Mouse (Mus musculus) cerebellum, adult (tissue): ENCODE data around the gene Rufy1.

Experiments
- ATAC-seq: cut with Nextera tagmentation; 2 replicates; pipeline ENCODE4 v1.9.2; 2017; ENCODE audit warnings: mild to moderate bottlenecking, moderate library complexity, mixed read lengths; ENCODE audit not compliant: insufficient number of reproducible peaks, low FRiP score, low TSS enrichment

Gene Rufy1

GRCm38 (mm10) chr11:50431134-50432068, 476 bp upstream of the Rufy1 start:
- ATAC-seq = no peak

GRCm38 (mm10) chr11:50426056-50426455, 4.9 kb downstream of the Rufy1 start:
- no peak for ATAC-seq

GRCm38 (mm10) chr11:50421934-50422780, 8.8 kb downstream of the Rufy1 start:
- peak; percentile 72; the same call in 1 of the 2 replicates for ATAC-seq

- ATAC-seq = no peak
Observed at GRCm38 (mm10) chr11:50421461-50421860, 9.5 kb downstream of the Rufy1 start.

DNA sequence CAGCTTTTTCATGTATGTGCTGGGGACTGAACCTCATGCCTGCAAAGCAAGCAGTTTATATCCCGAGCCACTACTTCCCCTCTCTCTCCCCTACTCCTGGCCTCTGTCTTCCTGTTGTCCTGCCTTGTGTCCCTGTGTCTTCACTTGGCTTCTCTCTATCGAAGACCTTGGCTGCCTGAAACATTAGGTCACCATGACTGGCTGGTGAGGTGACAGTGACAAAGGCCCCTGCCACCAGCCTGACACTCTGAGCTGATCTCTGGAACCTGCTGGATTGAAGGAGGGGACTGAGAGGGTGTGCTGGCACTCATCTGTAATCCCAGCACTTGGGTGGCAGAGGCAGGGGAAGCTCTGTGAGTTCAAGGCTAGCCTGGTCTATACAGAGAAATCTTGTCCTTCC, 13.1 kb downstream of the Rufy1 start:
- no peak for ATAC-seq

DNA sequence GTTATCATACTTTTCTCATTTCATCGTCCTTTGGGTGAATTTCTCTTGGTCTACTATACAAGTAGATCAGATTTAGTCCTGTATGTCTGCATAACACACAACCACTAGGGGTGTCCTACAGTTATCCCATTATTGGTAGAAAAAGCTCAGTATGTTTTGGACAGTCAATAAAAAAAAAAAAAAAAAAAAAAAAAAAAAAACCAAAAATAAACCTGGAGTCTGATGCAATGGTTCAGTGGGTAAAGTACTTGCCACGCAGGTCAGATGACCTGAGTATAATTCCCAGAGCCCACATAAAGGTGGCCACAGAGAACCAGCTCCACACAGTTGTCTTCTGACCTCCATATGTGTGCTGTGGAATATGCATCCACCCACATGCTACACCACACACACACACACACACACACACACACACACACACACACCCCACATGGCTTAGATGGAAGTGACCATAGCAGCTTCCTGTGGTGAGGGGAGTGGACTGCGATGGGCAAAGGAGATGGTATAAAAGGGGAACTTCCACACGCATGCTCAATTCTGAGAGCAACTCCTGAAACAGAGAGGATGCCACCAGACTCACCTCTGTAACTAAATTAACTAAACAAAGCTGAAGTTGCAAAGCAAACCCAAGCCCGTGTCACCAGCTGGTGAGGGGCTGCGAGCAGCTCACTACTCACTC, 15.2 kb downstream of the Rufy1 start:
- no peak for ATAC-seq

DNA sequence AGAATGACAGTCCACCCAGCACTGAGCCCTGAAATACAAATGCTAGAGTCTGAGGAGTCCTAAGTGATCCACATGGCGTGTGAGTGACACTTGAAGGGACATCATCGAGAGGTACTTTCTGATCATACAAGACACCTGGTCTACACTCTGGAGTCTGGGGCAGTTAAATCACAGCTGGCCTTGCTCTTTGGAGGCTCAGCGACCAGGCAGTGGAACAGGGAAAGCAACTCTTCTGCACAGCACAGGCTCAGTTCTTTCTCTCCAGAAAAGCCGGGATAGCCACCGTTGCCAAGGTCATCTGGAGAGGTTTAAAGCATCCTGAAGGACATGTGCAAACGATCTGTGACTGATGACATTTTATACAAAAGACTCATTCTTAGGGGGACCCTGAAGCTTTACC, 23.7 kb downstream of the Rufy1 start:
- no peak for ATAC-seq

DNA sequence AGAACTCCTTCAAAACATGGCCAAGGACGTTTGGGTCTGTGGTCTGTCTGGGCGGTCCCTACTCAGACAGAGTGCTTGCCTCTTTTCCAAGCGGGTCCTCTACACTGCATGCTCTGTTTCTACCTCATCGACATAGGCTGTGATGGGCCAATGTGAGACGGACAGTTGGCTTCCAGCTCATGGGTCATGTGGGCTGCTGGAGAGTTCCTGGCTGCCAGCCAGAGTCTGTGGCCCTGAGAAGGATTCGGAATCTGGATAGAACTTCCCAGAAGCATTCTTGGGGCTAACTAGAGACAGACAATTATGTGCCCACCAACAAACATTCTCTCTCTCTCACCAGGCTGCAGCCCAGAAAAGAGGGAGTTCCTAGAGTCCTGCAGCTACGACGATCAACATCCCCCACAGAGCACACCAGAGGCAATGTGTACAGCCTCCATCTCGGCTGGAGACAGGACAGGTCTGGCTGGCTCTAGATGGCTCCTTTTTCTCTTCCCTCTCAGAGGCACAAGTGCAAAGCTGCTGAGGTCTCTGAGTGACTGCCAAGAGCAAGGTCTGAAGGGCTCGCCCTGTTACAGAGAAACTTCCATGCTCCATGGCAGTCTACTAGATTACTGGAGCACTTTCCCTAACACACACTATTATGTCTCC, 27.4 kb downstream of the Rufy1 start:
- ATAC-seq = no peak

- no peak for ATAC-seq
Observed at GRCm38 (mm10) chr11:50402481-50402880, 28.4 kb downstream of the Rufy1 start.

GRCm38 (mm10) chr11:50398803-50399202, 32.1 kb downstream of the Rufy1 start:
- no peak for ATAC-seq

DNA sequence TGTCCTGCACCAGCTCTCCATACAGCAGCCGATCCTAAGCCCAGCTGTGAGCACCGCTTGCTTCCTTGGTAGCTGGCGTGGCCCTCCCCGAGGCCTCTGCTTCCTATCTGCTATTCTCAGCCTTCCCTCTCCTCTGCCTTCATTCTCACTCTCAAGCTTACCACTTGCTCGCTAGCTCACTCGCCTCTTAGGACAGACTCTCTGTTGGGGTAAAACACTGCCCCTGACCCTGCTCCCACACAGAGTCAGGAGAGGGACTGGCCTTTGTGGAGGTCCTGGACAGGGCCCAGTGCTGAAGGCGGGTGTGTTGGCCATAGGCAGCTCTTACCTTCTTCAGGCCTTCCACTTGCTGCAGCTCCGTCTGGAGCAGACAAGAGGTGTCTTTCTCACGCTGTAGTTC, 33.6 kb downstream of the Rufy1 start:
- no peak for ATAC-seq

DNA sequence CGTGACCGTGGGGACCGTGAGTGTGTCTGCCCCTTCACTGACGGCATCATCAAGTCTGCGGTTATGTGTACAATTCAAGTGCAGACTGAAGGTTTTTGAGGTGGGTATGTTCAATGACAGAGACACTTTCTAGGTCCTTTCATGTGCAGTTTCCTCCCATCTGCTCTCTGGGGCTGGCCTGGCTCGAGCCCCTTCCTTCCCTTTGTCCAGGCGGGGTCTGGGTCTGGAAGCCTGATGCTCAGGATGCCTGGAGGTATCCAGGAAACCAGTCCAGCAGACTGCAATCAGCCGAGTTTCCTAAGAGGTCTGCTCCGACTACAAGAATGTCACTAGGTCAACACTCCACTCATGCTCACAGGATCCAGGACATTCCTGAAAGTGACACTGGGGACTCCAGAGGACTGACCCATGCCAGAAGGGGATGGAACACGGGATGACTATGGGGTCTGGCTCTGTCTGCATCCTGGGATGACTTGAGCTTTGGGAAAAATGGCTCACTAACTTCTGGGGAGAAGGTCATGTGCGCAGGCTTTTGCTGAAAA, 34.1 kb downstream of the Rufy1 start:
- ATAC-seq = no peak

GRCm38 (mm10) chr11:50394731-50395130, 36.2 kb downstream of the Rufy1 start:
- no peak for ATAC-seq

- ATAC-seq = no peak
Observed at GRCm38 (mm10) chr11:50393306-50393705, 37.6 kb downstream of the Rufy1 start.

GRCm38 (mm10) chr11:50391272-50391960, 39.5 kb downstream of the Rufy1 start:
- no peak for ATAC-seq

GRCm38 (mm10) chr11:50389616-50390015, 41.3 kb downstream of the Rufy1 start:
- ATAC-seq = no peak

DNA sequence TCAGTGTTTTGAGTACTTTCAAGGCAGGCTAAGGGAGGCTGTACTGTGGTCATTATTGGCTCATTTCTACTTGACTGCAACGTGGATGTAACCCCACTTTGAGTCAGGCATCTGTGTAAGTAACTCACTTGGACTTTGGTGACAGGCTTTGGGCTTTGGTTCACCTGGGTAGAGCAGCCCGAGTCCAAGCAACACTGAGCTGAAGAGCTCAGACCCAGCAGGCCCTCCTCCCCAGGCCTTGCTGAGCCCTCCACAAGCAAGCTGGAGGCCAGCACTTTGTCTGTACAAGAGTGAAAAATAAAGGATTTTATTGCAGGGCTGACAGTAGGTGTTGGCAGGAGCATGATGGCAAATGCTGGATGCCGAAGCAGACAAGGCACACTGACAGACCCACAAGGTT, 41.9 kb downstream of the Rufy1 start:
- no peak for ATAC-seq

DNA sequence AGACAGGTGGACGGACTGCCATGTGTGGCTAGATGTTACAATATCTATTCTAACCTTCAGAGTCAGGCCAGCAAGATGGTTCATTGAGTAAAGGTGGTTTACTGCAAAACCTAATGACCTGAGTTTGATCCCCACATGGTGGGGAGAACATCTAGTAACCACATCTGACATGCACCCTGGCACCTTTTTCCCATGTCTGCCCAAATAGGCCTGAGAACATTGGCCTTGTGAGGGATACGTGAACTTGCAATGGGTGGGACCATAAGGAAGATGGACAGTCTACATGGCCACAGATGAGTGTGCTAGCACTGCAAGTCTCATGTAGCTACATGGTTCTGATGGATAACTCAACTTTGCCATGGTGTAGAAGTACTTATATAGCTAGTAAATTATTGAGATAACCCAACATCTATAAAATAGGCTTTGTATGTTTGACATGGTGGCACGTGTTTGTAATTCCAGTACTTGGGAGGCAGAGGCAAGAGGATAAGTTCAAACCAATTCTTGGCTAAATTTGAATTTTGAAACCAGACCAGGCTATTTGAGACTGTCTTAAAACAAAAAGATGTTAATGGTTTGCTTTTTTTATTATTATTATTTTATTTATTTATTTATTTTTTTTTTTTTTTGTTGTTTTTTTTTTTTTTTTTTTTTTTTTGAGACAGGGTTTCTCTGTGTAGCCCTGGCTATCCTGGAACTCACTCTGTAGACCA, 42.6 kb downstream of the Rufy1 start:
- ATAC-seq = no peak

DNA sequence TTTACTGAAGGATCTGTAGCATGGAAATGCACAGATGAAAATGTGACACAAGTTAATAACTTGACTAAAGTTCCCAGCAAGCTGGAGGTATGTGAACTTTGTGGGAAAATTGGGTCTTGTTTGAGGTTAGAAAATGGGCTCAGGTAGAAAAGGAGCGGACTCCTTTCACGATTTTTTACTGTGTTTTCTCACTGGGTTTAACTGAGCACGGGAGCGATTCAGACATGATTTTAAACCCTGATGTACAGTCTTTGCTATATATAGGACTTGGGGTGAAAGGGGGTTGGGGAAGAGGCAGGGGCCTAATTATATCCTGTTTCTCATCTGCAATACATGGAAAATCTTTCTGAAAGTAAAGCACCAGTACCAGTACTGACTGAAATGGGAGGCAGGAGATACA, 43.2 kb downstream of the Rufy1 start:
- ATAC-seq = no peak
